Mouse (Mus musculus) liver, adult 2 months (tissue): ENCODE measurements at regions not wholly inside any gene's neighbourhood (a gene's known extent, or its start where the extent isn't known, plus 50 kb on each side); places are given as distances from the start of the nearest gene placed in this dataset.

Source experiments
- CTCF ChIP-seq: fragments of 200-500 bp; IDR thresholded peaks from 2 replicates; pipeline ENCODE4 v1.5.1; 2011; ENCODE audit warnings: low read depth, low read length, control low read depth
- POLR2A ChIP-seq: fragments of 200-500 bp; IDR thresholded peaks from 2 replicates; pipeline ENCODE4 v1.6.1; 2011; ENCODE audit warnings: low read length, control low read depth; ENCODE audit not compliant: insufficient read depth; ENCODE audit errors: extremely low read depth

DNA sequence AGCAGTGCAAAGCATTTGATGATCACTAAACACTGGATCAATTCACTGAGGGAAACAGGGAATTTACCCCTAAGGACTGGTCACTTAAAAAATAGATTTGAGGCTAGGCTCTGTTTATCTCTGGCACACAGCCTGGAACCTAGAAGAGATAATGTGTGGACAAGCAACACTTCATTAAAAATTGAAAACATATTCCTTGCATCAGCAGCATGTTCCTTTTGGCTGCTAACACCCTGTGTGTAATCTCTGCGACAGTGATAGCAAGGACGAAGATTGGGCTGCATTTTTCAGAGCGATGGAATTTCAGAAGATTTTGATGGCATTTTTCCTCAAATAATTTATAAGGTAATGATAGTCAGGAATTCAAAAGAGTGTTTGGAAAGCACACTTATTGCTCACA is 310.9 kb downstream of the Nova1 start:
- TF ChIP-seq CTCF: no peak
- TF ChIP-seq POLR2A: no peak
